Mouse (Mus musculus) adrenal gland, adult 18-20 months (tissue): ENCODE measurements around the gene Gm6993. TPM values are rescaled to one million over a fixed set of nuclear protein-coding genes. Genes with fewer than 3 reads are reported as not detected.

Source experiments
- DNase-seq, 2 experiments: peaks; one replicate each; pipeline ENCODE4 v3.0.0; 2021 to 2022; ENCODE audit warnings: low spot score in 2 of 2
- total RNA-seq, 2 experiments: library from RNA; stranded (reverse); gene quantifications; 1 replicate in 1 of 2; 2 replicates in 1 of 2; pipeline ENCODE4 v1.2.3; 2021

Gm6993 gene
- total RNA-seq, 2 experiments from 2014 or later, result not detected

DNA sequence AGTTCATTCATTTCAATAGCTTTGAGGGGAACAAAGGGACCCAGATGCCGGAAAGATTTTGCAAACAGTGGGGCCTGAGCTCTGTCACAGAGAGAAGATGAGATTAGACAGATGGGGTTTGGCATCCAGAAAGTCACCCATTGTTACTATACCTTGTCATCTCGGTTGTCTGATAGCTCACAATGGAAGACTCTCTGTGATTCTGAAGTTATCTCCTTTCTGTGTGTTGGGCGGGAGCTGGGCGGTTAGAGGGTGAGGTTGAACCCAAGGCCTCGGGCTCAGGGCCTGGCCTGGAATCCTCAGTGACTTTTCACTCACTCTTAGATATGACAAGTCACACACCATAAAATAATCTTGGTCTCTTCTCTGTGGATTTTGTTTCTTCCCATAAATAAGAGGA lies 30.2 kb downstream of the Gm6993 start:
- DNase-seq, result no peak

DNA sequence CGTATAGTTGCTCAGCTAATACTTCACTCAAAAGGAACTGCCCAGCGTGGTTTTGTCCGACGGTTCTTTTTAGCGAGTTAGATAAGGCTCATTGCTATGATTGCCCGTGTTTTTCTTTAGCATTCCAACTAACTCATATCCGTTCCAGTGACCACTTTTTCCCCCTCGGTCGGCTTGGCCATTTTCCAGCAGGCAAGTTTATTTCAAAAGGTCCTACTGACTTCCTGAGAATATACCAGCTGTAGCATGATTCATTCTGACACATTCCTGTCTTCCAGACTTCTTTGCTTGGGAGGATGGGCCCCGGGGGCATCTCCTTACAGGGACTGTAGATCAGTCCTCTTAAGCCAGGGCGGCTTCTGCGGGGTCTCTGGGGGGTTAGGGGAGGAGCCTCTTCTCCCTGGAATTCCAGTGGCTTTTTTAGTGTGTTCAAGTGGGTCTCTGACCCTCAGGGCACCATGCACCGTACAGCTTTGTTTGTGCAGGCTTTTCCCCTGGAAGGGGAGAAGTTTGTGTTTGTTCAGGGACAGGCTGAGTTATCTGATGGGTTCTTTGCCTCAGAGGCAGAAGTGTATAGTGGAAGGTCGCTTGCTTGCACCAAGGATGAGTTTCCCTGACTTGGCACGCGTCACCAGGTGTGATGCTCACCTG lies 30.9 kb downstream of the Gm6993 start:
- no peak for DNase-seq

DNA sequence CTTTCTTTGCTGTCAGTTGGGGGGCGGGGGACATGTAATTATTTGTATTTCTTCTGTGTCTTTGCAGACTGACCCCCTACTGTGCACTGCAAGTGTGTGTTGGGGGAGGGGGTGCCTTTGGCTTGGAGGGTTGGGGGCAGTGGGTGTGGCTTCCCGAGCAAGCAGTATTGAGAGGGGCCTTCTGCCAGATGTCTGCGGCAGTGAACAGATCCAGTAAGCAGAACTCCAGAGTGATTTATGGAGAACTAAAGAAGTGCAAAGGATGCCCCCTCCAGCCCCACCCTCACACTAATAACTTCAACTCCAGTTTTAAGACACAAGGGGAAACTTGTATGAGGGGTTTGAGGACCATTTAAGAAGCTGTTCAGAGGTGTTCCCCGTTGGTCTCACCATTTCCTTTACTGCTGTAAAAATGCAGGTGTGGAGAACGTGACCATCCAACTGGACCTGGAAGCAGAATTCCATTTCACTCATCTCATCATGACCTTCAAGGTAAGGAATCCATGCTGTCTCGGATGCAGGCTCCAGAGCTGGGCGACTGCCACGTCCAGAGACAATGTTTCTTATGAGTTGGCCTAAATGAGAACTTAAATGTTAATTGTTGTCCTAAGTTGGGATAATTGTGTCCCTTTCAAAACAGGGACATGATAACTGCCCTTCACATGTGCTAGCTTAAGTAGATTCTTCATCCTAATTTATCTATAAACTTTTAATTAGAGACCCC lies 31.6 kb downstream of the Gm6993 start:
- no peak for DNase-seq

DNA sequence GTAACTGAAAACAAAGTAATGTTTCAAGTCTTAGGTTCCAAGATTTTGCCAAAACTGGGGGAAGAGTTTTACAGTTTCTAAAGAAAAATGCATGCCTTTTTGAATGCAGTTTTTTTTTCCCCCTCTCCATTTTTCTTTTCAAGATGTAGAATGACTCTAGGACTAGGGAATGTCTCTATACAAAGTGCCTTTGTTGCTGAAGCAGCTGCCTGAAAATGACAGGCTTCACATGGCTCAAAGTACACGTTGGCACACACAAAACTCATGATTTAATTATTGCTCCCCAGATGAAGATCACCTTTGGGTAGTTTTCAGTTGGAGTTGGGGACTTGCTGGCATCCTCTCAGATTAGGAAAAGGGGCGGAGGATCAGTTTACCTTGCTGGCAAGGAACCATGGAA lies 32.3 kb downstream of the Gm6993 start:
- no peak for DNase-seq

DNA sequence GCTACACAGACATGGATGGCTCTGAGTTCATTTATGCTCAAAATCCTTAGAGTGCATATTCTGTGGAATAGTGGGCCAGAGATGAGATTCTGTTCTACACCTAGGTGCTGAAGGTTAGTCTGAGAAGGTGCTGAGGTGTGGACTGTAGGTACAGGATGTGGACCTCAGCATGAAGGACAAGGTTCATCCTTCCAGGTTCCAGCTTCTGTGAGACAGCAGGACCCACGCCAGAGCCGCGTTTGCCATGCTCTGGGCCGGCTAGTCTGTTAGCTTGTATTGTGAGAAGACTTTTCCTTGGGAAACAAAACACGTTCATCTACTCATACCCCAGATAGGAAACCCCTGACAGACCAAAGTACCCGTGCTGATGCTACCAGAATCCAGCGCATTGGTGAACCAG lies 33.1 kb downstream of the Gm6993 start:
- DNase-seq, result no peak

DNA sequence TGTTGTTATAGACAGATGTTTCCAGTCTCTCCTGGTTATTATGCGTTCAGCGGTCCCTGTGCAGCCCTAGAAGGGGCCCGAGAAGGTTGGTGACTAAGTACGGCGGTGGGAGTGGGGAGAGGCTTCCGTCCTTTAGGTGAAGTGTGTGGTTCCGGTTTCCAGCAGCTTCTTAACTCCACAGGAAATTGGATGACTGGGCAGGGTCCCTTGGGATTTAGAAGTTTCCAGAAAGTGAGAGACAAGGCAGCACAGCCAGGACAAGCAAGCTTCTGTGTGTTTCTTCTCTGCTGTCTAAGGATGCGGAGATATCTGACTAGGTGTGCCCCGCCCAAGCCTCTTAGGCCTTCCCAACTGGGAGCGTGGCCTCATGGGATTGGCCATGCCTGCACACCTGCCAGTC lies 34.8 kb downstream of the Gm6993 start:
- no peak for DNase-seq

DNA sequence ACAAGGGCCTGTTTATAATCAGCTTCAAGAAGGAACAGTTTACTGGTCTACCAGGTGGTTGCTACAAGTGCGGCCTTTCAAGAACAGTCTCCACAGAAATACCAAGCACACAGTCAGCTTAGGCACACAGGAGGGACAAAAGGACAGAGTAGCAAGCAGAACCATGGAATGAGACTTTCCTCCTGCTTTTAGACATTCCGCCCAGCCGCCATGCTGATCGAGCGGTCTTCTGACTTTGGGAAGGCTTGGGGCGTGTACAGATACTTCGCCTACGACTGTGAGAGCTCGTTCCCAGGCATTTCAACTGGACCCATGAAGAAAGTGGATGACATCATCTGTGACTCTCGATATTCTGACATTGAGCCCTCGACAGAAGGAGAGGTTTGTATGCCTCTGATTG lies 37.7 kb downstream of the Gm6993 start:
- no peak for DNase-seq

DNA sequence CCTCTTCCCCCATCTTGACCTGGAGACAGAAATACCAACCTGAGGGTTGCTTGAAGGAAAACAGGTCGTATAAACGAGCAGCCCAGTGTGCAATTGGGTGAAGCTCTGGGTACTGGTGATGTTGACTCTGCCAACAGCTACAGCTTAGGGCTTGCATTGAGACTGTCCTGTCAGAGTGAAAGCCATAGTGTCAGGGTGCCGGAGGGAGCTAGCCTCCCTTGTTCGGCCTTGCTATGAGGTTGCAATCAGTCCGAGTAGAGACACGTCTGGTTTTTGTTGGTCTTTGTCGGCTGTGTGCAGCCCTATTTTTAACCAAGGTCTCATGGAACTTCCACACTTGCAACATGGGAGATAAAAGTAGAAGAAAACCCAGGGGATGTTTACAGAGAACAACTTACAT lies 39.7 kb downstream of the Gm6993 start:
- DNase-seq, result no peak

DNA sequence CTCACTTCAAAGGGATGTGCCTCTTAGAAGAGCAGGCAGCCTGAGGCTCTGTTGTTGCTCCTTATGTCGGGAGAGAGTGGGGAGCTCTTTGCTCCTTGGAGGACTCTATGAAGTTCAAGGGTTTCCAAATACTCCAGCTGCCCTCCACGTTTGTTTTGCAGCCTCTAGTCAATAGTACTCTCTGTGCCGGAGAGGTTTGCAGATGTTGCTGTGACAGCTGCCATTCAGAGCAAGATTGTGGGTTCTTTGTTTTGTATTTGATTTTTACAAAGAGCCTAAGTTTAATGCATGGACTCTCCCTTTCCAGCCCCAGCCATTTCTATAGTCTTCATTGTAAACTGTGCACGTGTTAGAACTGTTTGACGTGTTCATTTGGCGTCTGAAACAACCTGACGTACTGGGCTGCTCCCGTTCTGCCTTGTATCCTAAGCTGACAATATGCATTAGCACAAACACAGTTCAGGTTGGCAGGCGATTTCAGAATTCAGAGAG lies 40.6 kb downstream of the Gm6993 start:
- no peak for DNase-seq

DNA sequence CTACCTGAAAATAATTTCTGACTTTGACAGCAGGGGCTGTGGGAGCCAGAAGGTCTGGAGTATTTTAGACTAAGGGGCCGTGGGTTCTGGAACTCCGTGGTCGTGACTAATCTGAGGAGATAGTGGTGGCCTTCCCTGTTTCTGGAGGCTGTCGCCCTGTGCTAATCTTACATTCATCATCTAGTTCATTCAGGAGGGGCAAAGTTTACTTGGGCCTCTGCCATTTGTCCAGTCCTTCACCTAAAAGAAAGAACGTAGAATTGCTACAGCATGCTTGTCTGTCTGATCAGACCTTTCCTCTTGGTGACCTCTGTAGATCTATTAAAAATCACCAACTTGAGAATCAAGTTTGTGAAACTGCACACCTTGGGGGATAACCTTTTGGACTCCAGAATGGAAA lies 41.7 kb downstream of the Gm6993 start:
- DNase-seq, result no peak

DNA sequence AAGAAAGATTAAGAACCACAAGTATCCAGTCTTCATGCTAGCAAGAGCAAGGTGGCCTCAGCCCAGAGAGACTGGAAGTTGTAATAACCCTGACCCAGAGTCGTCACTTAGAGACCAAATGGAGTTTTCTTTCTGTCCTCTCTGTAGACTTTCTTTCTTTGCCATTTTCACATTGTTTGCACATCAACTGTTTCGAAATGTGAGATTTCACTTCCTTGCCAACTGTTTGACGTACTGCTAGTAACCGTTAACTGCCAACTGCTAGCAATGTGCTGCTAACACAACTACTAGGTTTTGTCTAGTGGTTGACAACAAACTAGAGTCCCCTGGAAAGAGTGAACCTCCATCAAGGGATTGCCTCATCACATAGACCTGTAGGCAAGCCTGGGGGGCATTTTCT lies 42.6 kb downstream of the Gm6993 start:
- DNase-seq, result no peak

DNA sequence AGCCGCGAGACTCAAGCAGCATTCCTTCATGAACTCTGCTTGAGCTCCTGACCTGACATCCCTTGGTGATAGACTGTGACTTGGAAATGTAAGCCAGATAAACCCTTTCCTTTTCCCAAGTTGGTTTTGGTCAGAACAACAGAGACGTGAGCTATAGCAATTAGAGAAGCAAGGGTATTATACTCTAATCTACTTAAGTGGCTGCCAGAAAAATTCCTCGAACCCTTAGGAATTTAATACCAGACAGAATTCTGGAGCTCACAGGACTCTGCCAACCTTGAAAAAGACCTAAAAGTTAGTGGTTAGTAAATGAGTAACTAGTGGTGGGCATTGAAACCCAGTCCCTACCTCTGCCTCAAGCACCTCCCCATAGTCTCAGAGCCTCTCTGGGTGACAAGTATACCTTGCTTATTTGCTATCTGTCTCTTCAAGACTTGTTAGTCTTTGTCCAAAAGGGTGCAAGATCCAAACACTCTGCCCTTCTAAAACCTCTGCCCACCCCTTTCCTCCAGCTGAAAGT lies 43.1 kb downstream of the Gm6993 start:
- no peak for DNase-seq

DNA sequence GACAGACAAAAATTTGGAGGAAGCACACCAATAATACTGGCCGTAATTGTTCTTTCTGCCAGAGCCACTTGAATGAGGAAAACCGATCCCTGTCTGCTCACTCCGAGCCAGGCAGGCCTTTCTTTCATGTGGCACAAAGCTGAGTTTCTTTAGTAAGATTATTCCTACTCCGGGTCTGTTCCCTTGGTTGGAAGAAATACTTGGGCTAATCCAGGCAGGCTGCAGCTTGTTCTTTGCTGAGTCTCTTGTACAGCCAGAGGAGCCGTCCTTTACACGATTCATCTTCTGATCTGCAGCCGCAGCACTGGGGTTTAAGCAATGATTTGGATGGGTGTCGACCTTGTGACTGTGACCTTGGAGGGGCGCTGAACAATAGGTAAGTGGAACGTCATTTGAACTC lies 48.5 kb downstream of the Gm6993 start:
- DNase-seq, result no peak

Other genes with a start within 250 kb of the Gm6993 start
- gene Fam110c, start 166.9 kb upstream of the Gm6993 start, total RNA-seq, result 1 to 10 TPM in 1 of 2 experiments, under 1 TPM in 1; 0.61 to 1.2 TPM
- gene Lamb1, start 24.5 kb downstream of the Gm6993 start, total RNA-seq, result 100 to 1,000 TPM; 135 to 197 TPM
- gene Dld, start 110.7 kb downstream of the Gm6993 start, total RNA-seq, result 100 to 1,000 TPM; 344 to 404 TPM
- gene Slc26a3, start 150.1 kb downstream of the Gm6993 start, total RNA-seq, result under 1 TPM; 0.50 to 0.67 TPM